Mouse (Mus musculus): ENCODE results near the gene Pigo.

GRCm38 (mm10) chr4:43018156-43018555 lies 7.5 kb downstream of the Pigo start:
- no peak for TF ChIP-seq CTCF (IDR thresholded peaks at IDR 0.05; ENCODE audit: insufficient read depth, low read length)
- no peak for TF ChIP-seq POLR2A (IDR thresholded peaks at IDR 0.05; ENCODE audit: borderline replicate concordance, extremely low read depth, low read depth, low read length)

All from lung, adult 2 months (tissue).